Mouse (Mus musculus): Measurements from ENCODE around the gene Actrt3.

DNA sequence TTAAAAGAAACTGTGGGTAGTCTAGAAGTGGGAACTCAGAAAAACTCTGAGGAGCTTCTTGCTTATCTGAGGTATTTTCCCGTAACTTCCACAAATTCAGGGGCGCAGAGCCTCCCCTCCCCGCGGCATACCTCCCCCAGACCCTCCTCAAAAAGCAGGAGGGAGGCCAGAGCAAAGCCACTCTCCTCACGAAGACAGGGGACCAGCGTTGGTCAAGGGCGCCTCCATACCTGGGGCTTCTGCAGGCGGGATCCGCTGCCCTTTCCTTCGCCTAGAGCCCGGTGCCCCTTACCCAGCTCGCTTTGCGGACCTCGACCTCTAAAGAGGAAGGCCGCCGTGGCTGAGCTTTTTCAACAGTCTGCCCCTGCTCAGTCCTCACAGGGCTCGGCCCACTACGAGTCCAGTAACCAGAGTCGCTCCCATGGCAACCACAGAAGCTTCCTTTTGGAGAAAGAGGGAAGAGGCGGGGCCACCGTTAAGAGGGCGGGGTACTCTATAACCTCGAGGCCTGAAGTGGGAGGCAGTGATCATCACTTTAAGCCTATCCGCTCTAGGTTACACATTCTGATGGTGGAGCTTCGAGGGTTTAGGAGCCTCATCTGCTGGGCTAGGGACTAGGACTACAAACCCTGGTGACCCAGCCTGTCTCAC lies 47.8 kb upstream of the Actrt3 start, which contains the start of gene Lrrc34:
- TF ChIP-seq CTCF (IDR thresholded peaks at IDR 0.05; ENCODE audit: low read depth, low read length) (no peak), TAL1 (conservative IDR thresholded peaks at IDR 0.05; ENCODE audit: low read depth, low read length) (no peak), GATA1 (IDR thresholded peaks at IDR 0.05; ENCODE audit: borderline replicate concordance, low read length) (no peak)

Measured in G1E (cell line).